Mouse (Mus musculus) midbrain, embryonic 12.5 days (tissue): ENCODE data around the gene Trpv4. TPM values are rescaled to one million over a fixed set of nuclear protein-coding genes. Genes with fewer than 3 reads are reported as not detected.

Source experiments
- ATAC-seq: fragments of 200-750 bp; cut with Nextera tagmentation; 2 replicates; pipeline ENCODE4 v1.8.0; 2017; ENCODE audit warnings: low read depth, moderate TSS enrichment, moderate library complexity; ENCODE audit not compliant: low FRiP score
- H3K27ac ChIP-seq: fragments of 300-500 bp; sonication (generic); replicated peaks from 2 replicates; pipeline ENCODE4 v1.5.1; 2016; ENCODE audit warnings: mild to moderate bottlenecking
- H3K27me3 ChIP-seq: fragments of 300-500 bp; sonication (generic); 2 replicates; pipeline ENCODE4 v1.6.1; 2016; ENCODE audit warnings: mild to moderate bottlenecking
- H3K36me3 ChIP-seq: fragments of 300-500 bp; sonication (generic); 2 replicates; pipeline ENCODE4 v1.6.1; 2016
- H3K4me1 ChIP-seq: fragments of 300-500 bp; sonication (generic); 2 replicates; pipeline ENCODE4 v1.6.1; 2016
- H3K4me2 ChIP-seq: fragments of 300-500 bp; sonication (generic); replicated peaks from 2 replicates; pipeline ENCODE4 v1.6.1; 2016; ENCODE audit warnings: mild to moderate bottlenecking, moderate library complexity
- H3K4me3 ChIP-seq: fragments of 300-500 bp; sonication (generic); 2 replicates; pipeline ENCODE4 v1.5.1; 2016; ENCODE audit warnings: mild to moderate bottlenecking
- H3K9ac ChIP-seq: fragments of 300-500 bp; sonication (generic); replicated peaks from 2 replicates; pipeline ENCODE4 v1.6.1; 2016; ENCODE audit warnings: mild to moderate bottlenecking, moderate library complexity
- H3K9me3 ChIP-seq: fragments of 300-500 bp; sonication (generic); 2 replicates; pipeline ENCODE4 v1.6.1; 2016; ENCODE audit warnings: mild to moderate bottlenecking
- WGBS: fragments of 180-500 bp; shearing (Covaris S2); methylation state at CpG from one replicate; pipeline ENCODE4 v1.1.7; 2016; 5-methylcytosine and 5-hydroxymethylcytosine counted together
- polyA plus RNA-seq: library from polyadenylated mRNA; unstranded; fragments of >200 nt; fragmentation: Nextera tagmentation; extraction: Ambion mirVana; gene quantifications from 2 replicates; pipeline ENCODE4 v1.2.1, GENCODE M21; 2016

Trpv4 gene
- polyA plus RNA-seq, 1 experiment from 2014 or later = 0.20 TPM

- Histone ChIP-seq H3K9me3 (no peaks in the 10 kb centered on the region), H3K9ac (no peak overlapping the region), H3K4me1 (peaks cover 9% of the 10 kb centered on the region), H3K27me3 (peaks cover 66% of the 10 kb centered on the region), H3K4me3 (no peak overlapping the region), H3K27ac (no peak overlapping the region), H3K36me3 (no peaks in the 10 kb centered on the region), H3K4me2 (no peak overlapping the region)
- ATAC-seq = no peak
- WGBS = 83% methylated on average over 10 of the region's 10 CpGs
Observed at GRCm38 (mm10) chr5:114640809-114641208, 17.4 kb downstream of the Trpv4 start.

GRCm38 (mm10) chr5:114639645-114639957 lies 18.6 kb downstream of the Trpv4 start:
- ATAC-seq = 0 out of 2 replicates have a peak, but pooled peaks have one; percentile 30
- Histone ChIP-seq H3K9ac (no peak overlapping the region), H3K4me1 (peaks cover 6% of the 10 kb centered on the region), H3K36me3 (no peaks in the 10 kb centered on the region), H3K9me3 (no peaks in the 10 kb centered on the region), H3K27ac (no peak overlapping the region), H3K4me3 (no peak overlapping the region), H3K4me2 (peak overlapping the region; percentile 43), H3K27me3 (peaks cover 58% of the 10 kb centered on the region)
- WGBS = 38% methylated on average over 7 of the region's 7 CpGs

- H3K9ac ChIP-seq = 0 out of 2 replicates have a peak overlapping the region, but pooled peaks have one; percentile 28
- WGBS = 16% methylated on average over 22 of the region's 22 CpGs
- no peak overlapping the region for H3K4me3 ChIP-seq
- 0 out of 2 replicates have a peak, but pooled peaks have one; percentile 60 for ATAC-seq
- H3K9me3 ChIP-seq = no peaks in the 10 kb centered on the region
- peaks cover 6% of the 10 kb centered on the region for H3K4me1 ChIP-seq
- no peak overlapping the region for H3K27ac ChIP-seq
- H3K27me3 ChIP-seq = peaks cover 58% of the 10 kb centered on the region
- no peaks in the 10 kb centered on the region for H3K36me3 ChIP-seq
- H3K4me2 ChIP-seq = peak overlapping the region; percentile 43
Observed at GRCm38 (mm10) chr5:114638769-114639644, 19.2 kb downstream of the Trpv4 start.

GRCm38 (mm10) chr5:114636091-114636490 lies 22.1 kb downstream of the Trpv4 start:
- H3K36me3 ChIP-seq = no peaks in the 10 kb centered on the region
- no peak for ATAC-seq
- no peak overlapping the region for H3K9ac ChIP-seq
- no peak overlapping the region for H3K4me2 ChIP-seq
- H3K9me3 ChIP-seq = no peaks in the 10 kb centered on the region
- H3K27ac ChIP-seq = no peak overlapping the region
- peaks cover 6% of the 10 kb centered on the region for H3K4me1 ChIP-seq
- 85% methylated on average over 25 of the region's 25 CpGs for WGBS
- H3K4me3 ChIP-seq = no peak overlapping the region
- peaks cover 44% of the 10 kb centered on the region for H3K27me3 ChIP-seq

- Histone ChIP-seq H3K9me3 (no peaks in the 10 kb centered on the region), H3K9ac (no peak overlapping the region), H3K4me1 (no peaks in the 10 kb centered on the region), H3K4me2 (no peak overlapping the region), H3K36me3 (no peaks in the 10 kb centered on the region), H3K27ac (no peak overlapping the region), H3K27me3 (peaks cover 13% of the 10 kb centered on the region; the same call in 1 of the 2 replicates), H3K4me3 (no peak overlapping the region)
- ATAC-seq = no peak
- 55% methylated on average over 2 of the region's 2 CpGs for WGBS
Observed at GRCm38 (mm10) chr5:114631336-114631735, 26.9 kb downstream of the Trpv4 start.

- ATAC-seq = no peak
- H3K9me3 ChIP-seq = no peaks in the 10 kb centered on the region
- WGBS = 26% methylated on average over 3 of the region's 3 CpGs
- H3K27me3 ChIP-seq = peaks cover 28% of the 10 kb centered on the region
- no peak overlapping the region for H3K27ac ChIP-seq
- H3K9ac ChIP-seq = no peak overlapping the region
- no peaks in the 10 kb centered on the region for H3K36me3 ChIP-seq
- H3K4me2 ChIP-seq = no peak overlapping the region
- H3K4me1 ChIP-seq = no peaks in the 10 kb centered on the region
- H3K4me3 ChIP-seq = no peak overlapping the region
Observed at GRCm38 (mm10) chr5:114625590-114625989, 32.6 kb downstream of the Trpv4 start.

- no peaks in the 10 kb centered on the region for H3K36me3 ChIP-seq
- 54% methylated on average over 6 of the region's 6 CpGs for WGBS
Observed at GRCm38 (mm10) chr5:114620305-114620704, 37.9 kb downstream of the Trpv4 start.

GRCm38 (mm10) chr5:114618851-114619250 lies 39.4 kb downstream of the Trpv4 start:
- Histone ChIP-seq H3K4me1 (no peaks in the 10 kb centered on the region; the same call in 1 of the 2 replicates), H3K4me2 (no peak overlapping the region), H3K36me3 (no peaks in the 10 kb centered on the region), H3K9ac (no peak overlapping the region), H3K27ac (no peak overlapping the region), H3K27me3 (peaks cover 17% of the 10 kb centered on the region), H3K9me3 (no peaks in the 10 kb centered on the region), H3K4me3 (no peak overlapping the region)
- 31% methylated on average over 8 of the region's 8 CpGs for WGBS
- no peak for ATAC-seq

More at GRCm38 (mm10) chr5:114620305-114620704, 37.9 kb downstream of the Trpv4 start:
- no peak for ATAC-seq
- Histone ChIP-seq H3K4me2 (no peak overlapping the region), H3K9me3 (no peaks in the 10 kb centered on the region), H3K27me3 (peaks cover 20% of the 10 kb centered on the region), H3K4me1 (no peaks in the 10 kb centered on the region; the same call in 1 of the 2 replicates), H3K9ac (no peak overlapping the region), H3K4me3 (no peak overlapping the region), H3K27ac (no peak overlapping the region)

- Histone ChIP-seq H3K36me3 (no peaks in the 10 kb centered on the region), H3K9me3 (no peaks in the 10 kb centered on the region), H3K4me3 (no peak overlapping the region), H3K27ac (no peak overlapping the region), H3K4me1 (no peaks in the 10 kb centered on the region; the same call in 1 of the 2 replicates), H3K27me3 (peaks cover 17% of the 10 kb centered on the region), H3K4me2 (no peak overlapping the region), H3K9ac (no peak overlapping the region)
- 81% methylated on average over 12 of the region's 12 CpGs for WGBS
- ATAC-seq = no peak
Observed at GRCm38 (mm10) chr5:114617809-114618208, 40.4 kb downstream of the Trpv4 start.

- H3K4me3 ChIP-seq = no peak overlapping the region
- no peak overlapping the region for H3K27ac ChIP-seq
- H3K9me3 ChIP-seq = no peaks in the 10 kb centered on the region
- H3K36me3 ChIP-seq = peaks cover 9% of the 10 kb centered on the region
- no peak overlapping the region for H3K9ac ChIP-seq
- no peaks in the 10 kb centered on the region; the same call in 1 of the 2 replicates for H3K4me1 ChIP-seq
- ATAC-seq = no peak
- 80% methylated on average over 11 of the region's 11 CpGs for WGBS
- H3K27me3 ChIP-seq = peaks cover 7% of the 10 kb centered on the region
- H3K4me2 ChIP-seq = no peak overlapping the region
Observed at GRCm38 (mm10) chr5:114616336-114617061, 41.7 kb downstream of the Trpv4 start.

- Histone ChIP-seq H3K9me3 (no peaks in the 10 kb centered on the region), H3K27me3 (no peaks in the 10 kb centered on the region), H3K4me3 (no peak overlapping the region), H3K4me1 (no peaks in the 10 kb centered on the region; the same call in 1 of the 2 replicates), H3K27ac (no peak overlapping the region), H3K36me3 (peaks cover 16% of the 10 kb centered on the region), H3K9ac (no peak overlapping the region), H3K4me2 (no peak overlapping the region)
- ATAC-seq = no peak
- 73% methylated on average over 7 of the region's 7 CpGs for WGBS
Observed at GRCm38 (mm10) chr5:114614863-114615262, 43.4 kb downstream of the Trpv4 start.
